Mouse (Mus musculus) stomach, embryonic 15.5 days (tissue): ENCODE data around the gene Serpinf2. TPM values are rescaled to one million over a fixed set of nuclear protein-coding genes. Genes with fewer than 3 reads are reported as not detected.

Experiments
- ATAC-seq: fragments of 200-750 bp; cut with Nextera tagmentation; 2 replicates; pipeline ENCODE4 v1.8.0; 2017; ENCODE audit warnings: low read depth, moderate number of reproducible peaks, moderate TSS enrichment; ENCODE audit not compliant: insufficient read depth, low FRiP score
- H3K27ac ChIP-seq: fragments of 300-500 bp; sonication (generic); 2 replicates; pipeline ENCODE4 v1.5.1; 2015; ENCODE audit warnings: mild to moderate bottlenecking, inconsistent platforms
- H3K27me3 ChIP-seq: fragments of 300-500 bp; sonication (generic); replicated peaks from 2 replicates; pipeline ENCODE4 v1.6.1; 2015; ENCODE audit warnings: inconsistent platforms
- H3K36me3 ChIP-seq: fragments of 300-500 bp; sonication (generic); 2 replicates; pipeline ENCODE4 v1.6.1; 2015; ENCODE audit warnings: inconsistent platforms
- H3K4me1 ChIP-seq: fragments of 300-500 bp; sonication (generic); 2 replicates; pipeline ENCODE4 v1.6.1; 2015; ENCODE audit warnings: inconsistent platforms
- H3K4me2 ChIP-seq: fragments of 300-500 bp; sonication (generic); 2 replicates; pipeline ENCODE4 v1.6.1; 2015; ENCODE audit warnings: mild to moderate bottlenecking, inconsistent platforms
- H3K4me3 ChIP-seq: fragments of 300-500 bp; sonication (generic); replicated peaks from 2 replicates; pipeline ENCODE4 v1.5.1; 2015; ENCODE audit warnings: inconsistent platforms
- H3K9ac ChIP-seq: fragments of 300-500 bp; sonication (generic); 2 replicates; pipeline ENCODE4 v1.6.1; 2015; ENCODE audit warnings: inconsistent platforms
- H3K9me3 ChIP-seq: fragments of 300-500 bp; sonication (generic); 2 replicates; pipeline ENCODE4 v1.6.1; 2016; ENCODE audit warnings: inconsistent platforms
- WGBS: fragments of 180-500 bp; shearing (Covaris S2); methylation state at CpG from one replicate; pipeline ENCODE4 v1.1.7; 2015; 5-methylcytosine and 5-hydroxymethylcytosine counted together
- polyA plus RNA-seq: library from polyadenylated mRNA; unstranded; fragments of >200 nt; fragmentation: Nextera tagmentation; extraction: Ambion mirVana; gene quantifications from 2 replicates; pipeline ENCODE4 v1.2.1, GENCODE M21; 2015

Gene Serpinf2
- 50.0 and 64.1 TPM in 2 replicates for polyA plus RNA-seq

- 60% methylated on average over 6 of the region's 6 CpGs for WGBS
- Histone ChIP-seq H3K4me1 (no peaks in the 10 kb centered on the region), H3K27me3 (no peaks in the 10 kb centered on the region), H3K36me3 (peaks cover 4% of the 10 kb centered on the region; the same call in 1 of the 2 replicates), H3K4me2 (peak within 1 kb of the TSS; percentile 21; the same call in 1 of the 2 replicates), H3K9me3 (no peaks in the 10 kb centered on the region), H3K27ac (peak within 1 kb of the TSS; percentile 17; the same call in 1 of the 2 replicates), H3K4me3 (peak within 1 kb of the TSS; percentile 3; the same call in 1 of the 2 replicates), H3K9ac (no peak within 1 kb of the TSS)
- ATAC-seq: peak; percentile 77
These were observed at the start of gene Serpinf2 for GRCm38 (mm10) chr11:75439363-75439762. Gene Serpinf2 (minus strand): TSS chr11:75439591.

GRCm38 (mm10) chr11:75487496-75487895 lies 48.1 kb upstream of the Serpinf2 start:
- 0 out of 2 replicates have a peak overlapping the region, but pooled peaks have one; percentile 74 for H3K27ac ChIP-seq
- H3K4me1 ChIP-seq: peaks cover 7% of the 10 kb centered on the region
- peak overlapping the region; percentile 91 for H3K4me2 ChIP-seq
- H3K4me3 ChIP-seq: peak overlapping the region; percentile 75
- 36% methylated on average over 6 of the region's 6 CpGs for WGBS
- no peak for ATAC-seq
- H3K27me3 ChIP-seq: no peaks in the 10 kb centered on the region
- peak overlapping the region; percentile 70 for H3K9ac ChIP-seq
- H3K9me3 ChIP-seq: no peaks in the 10 kb centered on the region
- peaks cover 28% of the 10 kb centered on the region for H3K36me3 ChIP-seq

GRCm38 (mm10) chr11:75486601-75487285 lies 47.4 kb upstream of the Serpinf2 start, which contains the start of gene Prpf8:
Gene Prpf8 (plus strand): TSS chr11:75486816.
- ATAC-seq: peak; percentile 99
- no peaks in the 10 kb centered on the region for H3K9me3 ChIP-seq
- H3K4me1 ChIP-seq: peaks cover 7% of the 10 kb centered on the region
- WGBS: under 1% methylated on average over 52 of the region's 52 CpGs
- peaks cover 20% of the 10 kb centered on the region for H3K36me3 ChIP-seq
- peak within 1 kb of the TSS; percentile 75 for H3K4me3 ChIP-seq
- peak within 1 kb of the TSS; percentile 91 for H3K4me2 ChIP-seq
- no peaks in the 10 kb centered on the region for H3K27me3 ChIP-seq
- peak within 1 kb of the TSS; percentile 70 for H3K9ac ChIP-seq
- H3K27ac ChIP-seq: peak within 1 kb of the TSS; percentile 74; the same call in 1 of the 2 replicates

- Histone ChIP-seq H3K27me3 (no peaks in the 10 kb centered on the region), H3K4me3 (no peak overlapping the region)
- ATAC-seq: 0 out of 2 replicates have a peak, but pooled peaks have one; percentile 23
These were observed 46.8 kb upstream of the Serpinf2 start for GRCm38 (mm10) chr11:75486192-75486591.

GRCm38 (mm10) chr11:75473376-75473775 lies 34.0 kb upstream of the Serpinf2 start:
- 62% methylated on average over 7 of the region's 7 CpGs for WGBS
- ATAC-seq: no peak
- no peaks in the 10 kb centered on the region for H3K36me3 ChIP-seq
- H3K9me3 ChIP-seq: no peaks in the 10 kb centered on the region
- H3K4me2 ChIP-seq: no peak overlapping the region
- H3K4me3 ChIP-seq: no peak overlapping the region
- H3K4me1 ChIP-seq: peaks cover 4% of the 10 kb centered on the region
- no peaks in the 10 kb centered on the region for H3K27me3 ChIP-seq
- H3K27ac ChIP-seq: no peak overlapping the region
- H3K9ac ChIP-seq: no peak overlapping the region

More at GRCm38 (mm10) chr11:75486192-75486591, 46.8 kb upstream of the Serpinf2 start:
- H3K9ac ChIP-seq: no peak overlapping the region
- 18% methylated on average over 3 of the region's 3 CpGs for WGBS
- peak overlapping the region; percentile 24; the same call in 1 of the 2 replicates for H3K4me2 ChIP-seq
- no peaks in the 10 kb centered on the region for H3K9me3 ChIP-seq
- H3K4me1 ChIP-seq: peaks cover 7% of the 10 kb centered on the region
- H3K27ac ChIP-seq: no peak overlapping the region
- H3K36me3 ChIP-seq: peaks cover 15% of the 10 kb centered on the region

GRCm38 (mm10) chr11:75472469-75473081 lies 33.2 kb upstream of the Serpinf2 start:
- peaks cover 10% of the 10 kb centered on the region for H3K4me1 ChIP-seq
- H3K4me2 ChIP-seq: no peak overlapping the region
- H3K36me3 ChIP-seq: no peaks in the 10 kb centered on the region
- WGBS: 71% methylated on average over 11 of the region's 11 CpGs
- H3K4me3 ChIP-seq: no peak overlapping the region
- H3K9ac ChIP-seq: no peak overlapping the region
- no peak for ATAC-seq
- no peak overlapping the region for H3K27ac ChIP-seq
- H3K9me3 ChIP-seq: no peaks in the 10 kb centered on the region
- H3K27me3 ChIP-seq: no peaks in the 10 kb centered on the region

GRCm38 (mm10) chr11:75470675-75471074 lies 31.3 kb upstream of the Serpinf2 start:
- no peak overlapping the region for H3K9ac ChIP-seq
- H3K9me3 ChIP-seq: no peaks in the 10 kb centered on the region
- 73% methylated on average over 3 of the region's 3 CpGs for WGBS
- no peak overlapping the region for H3K4me3 ChIP-seq
- H3K27ac ChIP-seq: no peak overlapping the region
- H3K4me1 ChIP-seq: peaks cover 15% of the 10 kb centered on the region
- ATAC-seq: no peak
- H3K36me3 ChIP-seq: peaks cover 4% of the 10 kb centered on the region; the same call in 1 of the 2 replicates
- no peak overlapping the region for H3K4me2 ChIP-seq
- no peaks in the 10 kb centered on the region for H3K27me3 ChIP-seq

GRCm38 (mm10) chr11:75469261-75469660 lies 29.9 kb upstream of the Serpinf2 start:
- no peaks in the 10 kb centered on the region for H3K27me3 ChIP-seq
- peaks cover 10% of the 10 kb centered on the region; the same call in 1 of the 2 replicates for H3K36me3 ChIP-seq
- ATAC-seq: no peak
- WGBS: 91% methylated on average over 4 of the region's 4 CpGs
- peaks cover 15% of the 10 kb centered on the region for H3K4me1 ChIP-seq
- H3K9me3 ChIP-seq: no peaks in the 10 kb centered on the region
- no peak overlapping the region for H3K4me2 ChIP-seq
- no peak overlapping the region for H3K4me3 ChIP-seq
- H3K27ac ChIP-seq: no peak overlapping the region
- no peak overlapping the region for H3K9ac ChIP-seq

- H3K4me3 ChIP-seq: peak overlapping the region; percentile 56
- H3K9ac ChIP-seq: peak overlapping the region; percentile 52; the same call in 1 of the 2 replicates
- H3K27ac ChIP-seq: no peak overlapping the region; the same call in 1 of the 2 replicates
- H3K27me3 ChIP-seq: no peaks in the 10 kb centered on the region
- H3K9me3 ChIP-seq: no peaks in the 10 kb centered on the region
- ATAC-seq: no peak
- peak overlapping the region; percentile 90 for H3K4me2 ChIP-seq
- 59% methylated on average over 7 of the region's 7 CpGs for WGBS
- peaks cover 19% of the 10 kb centered on the region for H3K4me1 ChIP-seq
- peaks cover 10% of the 10 kb centered on the region; the same call in 1 of the 2 replicates for H3K36me3 ChIP-seq
These were observed 29.0 kb upstream of the Serpinf2 start for GRCm38 (mm10) chr11:75468410-75468809.

- no peaks in the 10 kb centered on the region for H3K9me3 ChIP-seq
- H3K9ac ChIP-seq: peak overlapping the region; percentile 52; the same call in 1 of the 2 replicates
- WGBS: 14% methylated on average over 19 of the region's 19 CpGs
- H3K36me3 ChIP-seq: peaks cover 10% of the 10 kb centered on the region; the same call in 1 of the 2 replicates
- H3K4me1 ChIP-seq: peaks cover 26% of the 10 kb centered on the region
- peak; percentile 75 for ATAC-seq
- H3K27ac ChIP-seq: 0 out of 2 replicates have a peak overlapping the region, but pooled peaks have one; percentile 16
- H3K4me2 ChIP-seq: peak overlapping the region; percentile 90
- peak overlapping the region; percentile 56 for H3K4me3 ChIP-seq
- H3K27me3 ChIP-seq: no peaks in the 10 kb centered on the region
These were observed 28.3 kb upstream of the Serpinf2 start for GRCm38 (mm10) chr11:75467512-75468215.

GRCm38 (mm10) chr11:75466731-75467505 lies 27.5 kb upstream of the Serpinf2 start:
- no peak overlapping the region for H3K4me3 ChIP-seq
- no peak overlapping the region for H3K27ac ChIP-seq
- H3K4me2 ChIP-seq: no peak overlapping the region; the same call in 1 of the 2 replicates
- no peak overlapping the region for H3K9ac ChIP-seq
- no peaks in the 10 kb centered on the region for H3K27me3 ChIP-seq
- peaks cover 10% of the 10 kb centered on the region; the same call in 1 of the 2 replicates for H3K36me3 ChIP-seq
- no peak for ATAC-seq
- peaks cover 33% of the 10 kb centered on the region for H3K4me1 ChIP-seq
- no peaks in the 10 kb centered on the region for H3K9me3 ChIP-seq
- 97% methylated on average over 4 of the region's 4 CpGs for WGBS
